Mouse (Mus musculus) cortical plate, adult 2 months (tissue): Measurements from ENCODE around the gene Anks3. TPM values are rescaled to one million over a fixed set of nuclear protein-coding genes. Genes with fewer than 3 reads are reported as not detected.

Source experiments
- H3K27ac ChIP-seq: fragments of 200-500 bp; 2 replicates; pipeline ENCODE4 v1.5.1; 2012; ENCODE audit warnings: low read length, control low read depth, inconsistent platforms; ENCODE audit not compliant: insufficient read depth
- H3K4me1 ChIP-seq: fragments of 200-500 bp; 2 replicates; pipeline ENCODE4 v1.6.1; 2011; ENCODE audit warnings: low read length; ENCODE audit not compliant: control insufficient read depth, insufficient read depth
- H3K4me3 ChIP-seq: fragments of 200-500 bp; 2 replicates; pipeline ENCODE4 v1.5.1; 2011; ENCODE audit warnings: mild to moderate bottlenecking, low read length, control low read depth; ENCODE audit not compliant: insufficient read depth
- CTCF ChIP-seq: fragments of 200-500 bp; IDR thresholded peaks from 2 replicates; pipeline ENCODE4 v1.5.1; 2011; ENCODE audit warnings: mild to moderate bottlenecking, control low read depth, low read length; ENCODE audit not compliant: insufficient read depth; ENCODE audit errors: extremely low read depth
- POLR2A ChIP-seq: fragments of 200-500 bp; IDR thresholded peaks from 2 replicates; pipeline ENCODE4 v1.6.1; 2011; ENCODE audit warnings: mild to moderate bottlenecking, low read length, control low read depth; ENCODE audit not compliant: insufficient read depth; ENCODE audit errors: extremely low read depth
- polyA plus RNA-seq: library from polyadenylated mRNA; depleted of rRNA; stranded (reverse); fragments of >200 nt; gene quantifications from 2 replicates; pipeline ENCODE4 v1.2.3, GENCODE M21; 2012

The Anks3 gene
- polyA plus RNA-seq, 1 experiment = 101 TPM

DNA sequence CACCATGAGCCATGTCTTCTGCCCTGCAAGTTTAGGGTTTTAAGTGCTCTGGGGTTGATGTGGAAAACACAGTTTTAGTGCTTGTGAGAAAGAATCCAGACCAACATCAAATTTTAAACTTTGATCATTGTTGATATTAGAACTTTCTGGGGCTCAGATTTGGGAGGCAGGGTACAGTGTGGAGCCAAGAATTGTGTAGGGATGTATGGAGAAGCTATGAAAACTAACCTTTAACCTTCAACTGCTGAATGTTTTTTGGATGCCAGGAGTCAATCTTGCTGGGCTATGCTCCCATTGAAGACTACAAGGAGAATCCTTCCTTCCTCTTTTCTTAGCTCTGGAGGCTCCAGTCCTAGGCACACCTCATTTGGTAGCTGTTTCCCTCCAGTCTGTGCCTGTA, 57.4 kb downstream of the Anks3 start:
- TF ChIP-seq CTCF = no peak
- no peak for TF ChIP-seq POLR2A
- 0 out of 2 replicates have a peak overlapping the region, but pooled peaks have one; percentile 12 for H3K27ac ChIP-seq
- no peak overlapping the region for H3K4me3 ChIP-seq

DNA sequence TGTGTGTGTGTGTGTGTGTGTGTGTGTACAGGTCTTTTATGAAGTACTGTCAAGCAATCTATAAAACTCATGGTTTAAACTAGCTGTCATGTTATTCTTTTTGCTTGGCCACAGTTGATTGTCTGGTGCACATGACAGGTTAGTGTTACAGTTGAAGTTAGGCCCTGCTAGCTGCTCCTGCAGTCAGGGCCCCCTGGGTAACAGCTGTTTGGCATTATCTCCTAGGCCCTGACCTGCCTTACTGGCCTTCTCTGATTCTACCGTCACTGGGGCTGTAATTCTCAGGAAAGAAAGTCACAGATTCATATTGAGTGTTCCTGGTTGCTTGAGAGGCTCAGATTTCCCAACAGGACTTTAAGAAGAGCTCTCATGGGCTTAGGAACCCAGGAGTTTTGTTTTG, 58.4 kb downstream of the Anks3 start:
- TF ChIP-seq CTCF (no peak), POLR2A (no peak)
- Histone ChIP-seq H3K4me1 (peaks cover 2% of the 10 kb centered on the region; the same call in 1 of the 2 replicates), H3K4me3 (no peak overlapping the region), H3K27ac (no peak overlapping the region)

More for the DNA sequence above, 57.4 kb downstream of the Anks3 start:
- peaks cover 2% of the 10 kb centered on the region; the same call in 1 of the 2 replicates for H3K4me1 ChIP-seq

DNA sequence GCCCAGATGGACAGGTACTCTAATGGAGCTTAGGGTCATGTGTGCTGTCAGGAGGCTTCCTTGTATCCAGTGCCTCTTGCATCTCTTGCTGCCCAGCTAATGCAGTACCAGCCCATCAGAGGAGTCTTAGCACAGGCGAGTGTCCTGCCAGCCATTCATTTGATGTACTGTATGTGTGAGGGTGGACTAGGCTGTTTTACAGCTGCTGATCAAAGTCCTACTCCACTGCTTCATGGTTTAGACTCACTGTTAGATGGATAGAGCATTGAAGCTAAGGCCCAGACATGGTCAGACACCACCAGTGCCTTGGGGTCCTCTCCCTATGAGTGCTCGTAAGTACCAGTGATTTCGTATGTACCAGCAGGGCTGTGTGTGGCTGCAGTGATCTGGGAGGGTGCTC, 59.1 kb downstream of the Anks3 start:
- Histone ChIP-seq H3K27ac (no peak overlapping the region), H3K4me3 (no peak overlapping the region), H3K4me1 (peaks cover 2% of the 10 kb centered on the region; the same call in 1 of the 2 replicates)
- no peak for TF ChIP-seq POLR2A
- TF ChIP-seq CTCF = no peak

DNA sequence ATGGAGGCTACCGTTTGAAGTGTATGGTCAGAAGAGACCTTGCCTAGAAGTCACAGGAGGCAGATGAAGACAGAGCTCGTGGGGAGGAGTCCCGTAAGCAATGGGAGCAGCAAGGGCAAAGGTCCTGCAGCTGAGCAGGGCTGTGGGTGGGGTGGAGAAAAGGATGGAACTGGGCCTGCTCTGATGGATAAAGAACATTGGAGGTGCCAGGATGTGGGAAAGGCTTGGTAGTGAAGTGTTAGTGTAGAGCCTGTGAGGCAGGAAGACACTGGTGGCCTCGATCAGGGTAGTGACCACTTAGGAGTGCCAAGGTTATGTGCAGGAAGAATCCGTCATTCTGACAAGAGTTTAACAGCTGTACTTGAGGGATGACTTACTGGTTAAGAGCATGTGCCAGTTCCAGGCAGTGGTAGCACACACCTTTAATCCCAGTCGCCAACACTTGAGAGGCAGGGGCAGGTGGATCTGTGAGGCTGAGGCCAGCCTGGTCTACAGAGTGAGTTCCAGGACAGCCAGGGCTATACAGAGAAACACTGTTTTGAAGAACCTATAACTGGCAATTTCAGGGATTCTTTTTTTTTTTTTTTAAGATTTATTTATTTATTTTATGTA, 60.4 kb downstream of the Anks3 start:
- Histone ChIP-seq H3K4me1 (peaks cover 2% of the 10 kb centered on the region; the same call in 1 of the 2 replicates), H3K27ac (no peak overlapping the region), H3K4me3 (no peak overlapping the region)
- TF ChIP-seq POLR2A (no peak), CTCF (no peak)

DNA sequence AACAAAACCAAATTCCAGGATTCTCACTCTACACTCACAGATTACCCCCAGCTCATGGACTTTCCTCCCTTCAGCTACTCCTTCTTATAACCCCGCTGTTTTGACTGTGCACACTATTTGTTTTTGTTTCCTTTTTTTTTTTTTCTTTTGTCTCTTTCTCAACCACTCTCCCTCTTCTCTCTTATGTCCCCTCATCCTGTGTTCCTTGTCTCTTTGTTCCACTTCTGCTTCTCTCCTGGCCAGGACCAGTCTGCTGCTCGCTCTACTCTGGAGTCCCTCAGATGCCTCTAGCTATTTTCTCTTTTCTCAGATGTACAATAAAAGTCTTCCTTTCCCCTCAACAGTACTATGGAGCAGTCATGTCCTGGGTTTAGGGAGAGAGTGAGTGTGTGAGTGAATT, 61.6 kb downstream of the Anks3 start:
- Histone ChIP-seq H3K4me3 (no peak overlapping the region), H3K27ac (no peak overlapping the region), H3K4me1 (peaks cover 2% of the 10 kb centered on the region; the same call in 1 of the 2 replicates)
- TF ChIP-seq POLR2A (no peak), CTCF (no peak)

- Histone ChIP-seq H3K4me3 (no peak overlapping the region), H3K27ac (no peak overlapping the region), H3K4me1 (peaks cover 10% of the 10 kb centered on the region)
- TF ChIP-seq CTCF (no peak), POLR2A (no peak)
Observed at GRCm38 (mm10) chr16:4901167-4901566, 62.8 kb downstream of the Anks3 start.

DNA sequence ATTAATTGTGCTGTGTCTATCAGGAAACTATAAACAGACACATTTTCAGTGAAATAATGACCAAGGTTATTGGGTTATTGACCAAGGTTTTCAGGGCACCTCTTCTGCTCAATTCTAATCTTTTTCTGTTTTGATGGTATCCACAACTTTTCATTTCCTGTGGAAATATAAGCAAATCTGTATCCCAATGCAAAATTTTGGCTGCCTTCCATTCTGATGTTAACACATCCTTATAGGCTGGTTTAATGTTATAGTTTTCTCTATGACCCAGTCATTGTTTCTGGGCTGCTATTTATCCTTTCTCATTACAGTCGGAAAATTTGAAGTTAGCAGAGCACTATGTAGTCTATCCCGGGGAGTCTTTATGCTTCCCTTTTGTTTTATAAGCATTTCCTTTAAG, 64.3 kb downstream of the Anks3 start:
- no peak overlapping the region for H3K27ac ChIP-seq
- peaks cover 13% of the 10 kb centered on the region for H3K4me1 ChIP-seq
- no peak for TF ChIP-seq POLR2A
- TF ChIP-seq CTCF = no peak

GRCm38 (mm10) chr16:4898881-4899280, 65.1 kb downstream of the Anks3 start:
- TF ChIP-seq POLR2A = no peak
- TF ChIP-seq CTCF = no peak
- H3K4me1 ChIP-seq = peaks cover 13% of the 10 kb centered on the region

More for the DNA sequence above, 64.3 kb downstream of the Anks3 start:
- H3K4me3 ChIP-seq = no peak overlapping the region

GRCm38 (mm10) chr16:4897146-4897730, 66.8 kb downstream of the Anks3 start:
- no peak overlapping the region for H3K4me3 ChIP-seq
- no peak overlapping the region for H3K27ac ChIP-seq
- no peak for TF ChIP-seq POLR2A
- TF ChIP-seq CTCF = no peak
- peaks cover 13% of the 10 kb centered on the region for H3K4me1 ChIP-seq

More at GRCm38 (mm10) chr16:4898881-4899280, 65.1 kb downstream of the Anks3 start:
- Histone ChIP-seq H3K27ac (no peak overlapping the region), H3K4me3 (no peak overlapping the region)
